Mouse (Mus musculus) stomach, postnatal 0 days (tissue): Measurements from ENCODE around the gene Myom1.

Experiments
- CTCF ChIP-seq: IDR thresholded peaks from 2 replicates; pipeline ENCODE4 v1.5.1; 2016; ENCODE audit warnings: antibody characterized with exemption, low read depth, mild to moderate bottlenecking, moderate library complexity
- EP300 ChIP-seq: optimal IDR thresholded peaks from 2 replicates; pipeline ENCODE3; 2016; ENCODE audit warnings: antibody characterized with exemption

DNA sequence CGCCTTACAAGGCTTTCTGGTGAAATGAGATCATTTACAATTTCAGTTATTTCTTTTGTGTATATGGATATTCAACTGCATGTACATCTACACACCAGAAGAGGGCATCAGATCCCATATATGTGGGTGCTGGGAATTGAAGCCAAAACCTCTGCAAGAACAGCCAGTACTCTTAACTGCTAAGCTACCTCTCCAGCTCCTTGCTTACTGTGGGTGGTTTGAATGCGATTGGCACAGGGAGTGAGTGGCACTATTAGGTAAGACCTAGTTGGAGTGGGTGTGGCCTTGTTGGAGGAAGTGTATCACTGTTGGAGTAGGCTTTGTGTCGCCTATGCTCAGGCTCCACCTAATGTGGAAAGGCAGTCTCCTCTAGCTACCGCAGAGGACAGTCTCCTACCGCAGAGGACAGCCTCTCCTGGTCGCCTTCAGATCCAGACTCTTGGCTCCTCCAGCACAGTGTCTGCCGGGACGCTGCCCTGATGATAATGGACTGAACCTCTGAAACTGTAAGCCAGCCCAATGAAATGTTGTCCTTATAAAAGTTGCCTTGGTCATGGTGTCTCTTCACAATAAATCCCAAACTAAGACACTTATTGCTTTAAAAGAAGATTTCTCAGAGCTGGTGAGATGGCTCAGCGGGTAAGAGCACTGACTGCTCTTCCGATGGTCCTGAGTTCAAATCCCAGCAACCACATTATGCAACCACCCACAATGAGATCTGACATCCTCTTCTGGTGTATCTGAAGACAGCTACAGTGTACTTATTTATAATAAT lies 1.9 kb downstream of the Myom1 start:
- peak; percentile 48 for TF ChIP-seq CTCF
- no peak for TF ChIP-seq EP300
